Mouse (Mus musculus) layer of hippocampus, adult 18-20 months (tissue): ENCODE measurements at regions not wholly inside any gene's neighbourhood (a gene's known extent, or its start where the extent isn't known, plus 50 kb on each side); places are given as distances from the start of the nearest gene placed in this dataset.

Source experiments
- DNase-seq, 2 experiments: peaks; one replicate each; pipeline ENCODE4 v3.0.0; 2022; ENCODE audit warnings: low spot score in 2 of 2

DNA sequence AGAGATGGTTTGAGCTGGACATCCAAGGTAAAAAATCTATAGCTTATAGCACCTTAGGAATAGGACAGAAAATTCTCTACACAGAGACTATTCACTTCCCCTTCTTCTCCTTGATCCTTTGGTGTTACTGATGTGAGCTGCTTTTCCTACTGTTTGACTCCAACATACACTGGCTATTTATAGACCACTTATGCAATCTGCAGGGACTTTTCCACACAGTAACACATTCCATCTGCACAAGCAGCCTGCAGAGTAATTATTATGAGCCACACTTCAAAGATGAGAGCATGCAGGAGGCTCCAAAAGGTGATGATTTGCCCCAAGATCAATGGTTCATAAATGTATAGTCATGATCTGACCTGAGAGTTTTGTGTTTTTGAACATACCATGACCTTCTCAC, 925.7 kb downstream of the Gsdmc2 start:
- peak in 1 of 2 experiments; percentile 71 for DNase-seq

DNA sequence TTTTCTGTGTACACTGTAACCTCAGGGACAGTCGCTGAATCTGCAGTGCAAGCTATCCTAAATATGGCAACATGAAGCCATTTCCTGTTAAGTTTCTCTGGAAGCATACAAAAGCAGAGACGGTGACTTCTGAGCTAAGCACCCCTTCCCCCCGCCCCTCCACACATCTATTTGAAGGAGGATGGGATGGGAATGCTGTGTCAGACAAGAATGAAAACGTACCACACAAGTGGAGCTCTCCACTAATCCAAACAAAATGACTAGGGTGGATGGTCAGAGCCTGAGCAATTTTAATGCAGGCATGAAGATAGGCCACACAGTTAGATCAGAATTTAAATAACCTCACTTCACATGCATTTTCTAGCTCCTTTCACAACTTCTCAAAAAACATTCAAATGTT, 936.6 kb downstream of the Gsdmc2 start:
- DNase-seq: no peak

DNA sequence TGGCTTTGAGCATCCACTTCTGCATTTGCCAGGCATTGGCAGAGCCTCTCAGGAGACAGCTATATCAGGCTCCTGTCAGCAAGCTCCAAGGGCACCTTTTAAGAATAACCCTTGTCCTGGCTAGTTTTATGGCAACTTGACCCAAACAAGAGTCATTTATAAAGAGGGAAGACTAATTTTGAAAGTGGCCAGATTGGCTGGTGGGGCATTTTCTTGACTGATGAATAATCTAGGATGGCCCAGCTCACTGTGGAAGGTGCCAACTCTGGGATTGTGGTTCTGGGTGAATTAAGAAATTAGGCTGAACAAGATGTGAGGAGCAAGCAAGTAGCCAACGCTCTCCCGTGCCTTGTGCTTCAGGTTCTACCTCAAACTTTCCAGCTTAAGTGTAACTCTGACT, 937.8 kb downstream of the Gsdmc2 start:
- DNase-seq: no peak

DNA sequence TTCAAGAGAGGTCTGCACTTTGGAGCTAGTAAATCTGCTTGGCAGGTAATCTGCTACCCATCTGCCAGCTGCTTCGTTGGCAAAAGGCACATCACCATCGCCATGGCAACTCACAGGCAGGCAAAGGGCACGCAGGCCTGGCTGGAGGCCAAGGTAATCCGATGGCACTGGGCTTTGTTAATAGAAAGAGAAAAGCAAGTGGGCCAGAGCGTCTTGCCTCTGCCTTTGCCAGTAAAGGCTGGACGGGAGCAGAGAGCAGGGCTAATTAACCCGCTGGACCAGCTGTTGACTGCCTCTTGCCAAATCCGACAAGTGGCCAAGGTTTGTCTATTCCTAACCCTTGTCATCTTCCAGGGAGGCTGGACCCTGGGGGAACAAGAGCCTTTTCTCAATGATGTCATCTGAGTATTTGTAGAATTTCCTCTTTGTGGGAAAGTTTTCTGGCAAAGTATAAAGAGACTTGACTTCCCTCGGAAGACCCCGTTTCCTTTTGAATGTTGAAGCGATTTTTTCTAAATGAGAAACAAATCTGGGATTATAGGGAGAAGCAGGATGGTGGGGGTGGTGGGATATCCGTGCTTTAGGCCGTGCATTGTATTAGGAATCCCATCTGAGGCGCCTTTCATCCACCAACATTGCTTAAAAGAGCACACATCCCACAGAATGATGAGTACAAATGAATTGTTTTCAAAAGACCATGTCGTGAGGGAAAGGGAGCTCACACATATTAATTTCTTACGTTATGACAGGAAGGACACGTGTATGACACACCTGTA, 941.7 kb downstream of the Gsdmc2 start:
- peak; percentile 76 to 91 for DNase-seq

DNA sequence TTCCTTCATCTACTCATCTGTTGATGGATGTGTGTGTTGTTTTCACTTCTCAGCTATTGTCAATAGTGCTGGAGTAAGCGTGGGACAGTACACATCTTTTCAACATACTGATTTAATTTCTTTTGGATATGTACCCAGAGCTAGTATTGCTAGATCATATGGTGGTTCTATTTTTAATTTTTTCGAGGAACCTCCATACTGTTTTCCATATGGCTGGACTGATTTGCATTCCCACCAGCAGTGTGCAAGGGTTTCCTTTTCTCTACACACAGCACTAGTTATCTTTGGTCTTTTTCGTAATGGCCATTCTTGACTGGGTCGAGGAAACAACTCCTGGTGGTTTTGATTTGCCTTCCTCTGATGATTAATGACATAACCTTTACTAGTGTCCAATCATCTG, 943.0 kb downstream of the Gsdmc2 start:
- DNase-seq: peak in 1 of 2 experiments; percentile 19

DNA sequence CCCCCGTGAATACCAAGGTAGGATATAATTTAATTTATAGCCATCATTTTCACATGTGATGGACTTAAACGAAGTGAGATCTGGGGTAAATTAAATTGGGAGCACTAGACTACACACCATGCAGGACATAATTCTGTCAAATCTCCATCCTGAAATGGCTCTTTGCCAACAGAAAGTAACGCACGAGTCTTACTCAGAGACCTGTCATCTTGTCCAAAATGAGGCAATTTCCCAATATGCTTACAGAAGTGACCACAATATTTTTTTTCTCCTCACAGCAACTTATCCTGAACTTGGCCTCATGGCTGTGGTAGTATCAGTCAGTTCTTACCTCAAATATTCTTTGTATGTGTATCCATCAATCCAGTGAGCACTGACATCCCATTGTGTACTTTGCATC, 955.2 kb downstream of the Gsdmc2 start:
- no peak for DNase-seq

DNA sequence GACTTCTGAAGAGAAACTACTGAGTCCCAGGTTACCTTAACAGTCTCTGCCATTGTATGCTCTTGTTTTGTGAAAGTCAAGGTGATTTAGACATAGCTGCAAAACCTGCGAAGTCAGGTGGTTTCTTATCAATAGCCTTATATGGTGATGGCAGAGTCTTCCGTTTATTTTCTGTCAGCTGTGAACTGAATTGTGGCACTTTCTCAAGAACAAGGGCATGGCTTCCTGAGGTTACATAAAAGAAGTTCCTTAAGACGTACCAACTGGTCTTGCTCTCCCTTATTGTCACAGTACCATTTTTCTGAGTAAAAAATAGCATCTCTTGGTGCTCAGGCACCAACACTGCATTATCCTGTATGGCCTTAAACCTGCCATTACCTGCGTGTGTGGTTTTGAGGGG, 959.6 kb downstream of the Gsdmc2 start:
- DNase-seq: no peak

DNA sequence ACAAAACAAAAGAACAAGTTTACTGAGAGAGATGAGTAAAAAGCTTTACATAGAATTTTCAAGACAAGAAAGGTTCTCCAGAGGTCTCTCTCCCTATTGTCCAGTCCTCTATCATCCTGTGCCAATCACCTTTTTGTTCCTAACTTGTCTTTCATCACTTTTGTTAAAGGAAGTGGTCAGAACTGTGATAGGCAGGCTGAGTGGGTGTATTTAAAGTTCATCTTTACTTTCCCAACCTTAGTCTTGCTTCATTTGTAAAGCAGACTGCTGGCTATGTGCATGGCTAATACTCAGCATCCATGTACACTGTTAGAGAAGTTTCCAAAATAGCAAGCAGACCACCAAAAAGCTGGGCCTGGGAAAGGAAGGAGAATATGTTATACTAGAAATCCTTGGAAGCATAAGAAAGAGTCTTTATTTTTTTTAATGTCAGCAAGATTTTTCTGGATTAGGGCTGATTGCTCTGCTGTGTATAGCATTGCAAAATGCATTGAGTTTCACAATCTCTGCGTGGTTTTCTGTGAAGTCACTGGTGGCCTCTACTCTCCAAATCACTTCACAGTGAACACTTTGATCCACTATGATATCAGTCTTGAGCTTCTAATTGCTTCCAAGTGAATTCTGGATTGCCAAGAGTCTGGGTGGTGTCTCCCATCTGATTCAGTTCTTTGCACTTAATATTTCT, 973.8 kb downstream of the Gsdmc2 start:
- no peak for DNase-seq

DNA sequence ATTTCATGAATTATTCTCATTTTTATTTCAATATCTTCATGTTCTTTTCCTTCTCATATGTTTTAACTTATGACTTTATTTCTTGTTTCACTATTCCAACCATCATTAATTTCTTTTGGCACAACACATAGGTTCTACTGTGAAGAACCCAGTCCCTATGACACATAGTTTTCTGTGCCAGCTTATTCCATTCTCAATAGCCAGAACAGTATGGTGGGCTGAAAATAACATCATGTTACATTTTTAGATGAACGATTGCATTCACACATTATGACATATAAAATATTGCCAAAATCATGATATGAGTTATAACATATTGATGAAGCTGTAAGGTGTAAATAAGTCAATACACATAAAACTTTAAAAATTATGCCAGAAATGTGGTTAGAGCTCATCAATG, 982.4 kb downstream of the Gsdmc2 start:
- no peak for DNase-seq

DNA sequence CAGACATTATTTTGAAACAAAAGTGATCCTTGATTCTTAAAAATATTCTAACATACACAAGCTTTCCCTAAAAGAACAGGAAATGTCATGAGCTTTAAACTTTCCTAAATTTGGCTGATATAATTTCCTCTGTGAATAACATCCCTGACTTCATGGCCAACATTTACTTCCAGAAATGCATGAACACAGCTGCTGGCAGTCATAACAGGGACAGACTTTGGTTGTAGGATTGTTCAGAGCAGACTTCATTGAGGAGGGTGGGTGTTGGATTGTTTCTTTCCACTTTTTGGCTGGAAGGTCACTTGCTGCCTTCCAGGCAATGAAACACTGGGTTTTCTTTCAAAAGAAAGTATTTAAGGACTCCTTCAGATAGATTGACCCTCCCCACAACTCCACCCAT, 983.6 kb downstream of the Gsdmc2 start:
- no peak for DNase-seq

DNA sequence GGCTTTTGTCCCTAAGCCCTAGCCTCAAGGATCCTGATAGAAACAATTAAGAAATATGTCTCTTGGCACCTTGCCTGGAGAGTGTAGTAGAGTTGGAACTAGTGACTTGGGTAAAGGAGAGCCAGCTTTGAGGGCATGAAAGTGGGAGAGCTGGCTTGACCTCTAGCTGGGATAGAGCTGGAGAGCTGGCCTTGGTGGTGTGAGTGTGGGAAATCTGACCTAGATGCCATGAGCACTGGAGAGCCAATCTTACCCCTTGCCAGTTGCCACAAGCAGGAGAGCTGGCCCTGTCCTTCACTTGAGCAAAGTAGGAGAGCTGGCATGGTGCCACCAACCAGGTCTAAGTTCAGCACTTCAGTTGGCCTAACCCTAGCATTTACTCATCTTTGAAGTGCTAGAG, 995.7 kb downstream of the Gsdmc2 start:
- no peak for DNase-seq

DNA sequence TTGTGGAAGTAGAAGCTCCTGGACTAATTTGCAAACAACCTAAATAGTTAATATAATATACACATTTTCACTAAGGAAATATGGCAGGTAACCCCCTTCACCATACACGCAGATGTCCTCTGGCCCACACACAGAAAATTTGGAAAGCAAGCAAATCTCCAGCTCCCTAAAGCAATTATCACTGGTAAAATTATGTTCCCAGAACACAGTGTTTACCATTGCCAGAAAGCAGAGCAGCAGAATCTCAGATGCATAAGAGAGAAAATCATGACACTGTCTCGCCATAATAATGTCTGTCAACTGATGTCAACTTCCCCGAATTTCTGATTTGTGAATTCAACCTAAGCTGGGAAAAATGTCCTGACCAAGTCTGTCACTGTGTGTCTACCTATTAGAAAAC, 999.1 kb downstream of the Gsdmc2 start:
- DNase-seq: peak; percentile 11 to 54

DNA sequence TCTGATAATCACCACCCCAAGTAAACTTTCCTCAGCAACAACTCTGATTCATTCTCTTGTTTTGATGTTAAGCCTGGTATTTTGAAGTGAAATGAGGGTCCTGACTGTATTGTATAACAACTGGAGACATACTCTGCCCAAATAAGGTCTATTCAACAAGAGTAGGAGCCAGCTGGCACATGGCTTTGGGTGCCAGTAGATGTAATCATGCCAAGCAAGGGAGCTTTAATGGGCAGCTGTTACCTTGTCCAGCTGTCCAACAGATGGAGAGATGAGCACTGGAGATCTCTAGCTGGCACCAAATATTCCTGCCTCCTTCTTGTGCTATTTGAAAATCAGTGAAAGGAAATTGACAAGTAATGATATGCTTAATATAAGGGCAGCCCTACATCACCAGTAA, 1019.4 kb downstream of the Gsdmc2 start:
- DNase-seq: no peak

DNA sequence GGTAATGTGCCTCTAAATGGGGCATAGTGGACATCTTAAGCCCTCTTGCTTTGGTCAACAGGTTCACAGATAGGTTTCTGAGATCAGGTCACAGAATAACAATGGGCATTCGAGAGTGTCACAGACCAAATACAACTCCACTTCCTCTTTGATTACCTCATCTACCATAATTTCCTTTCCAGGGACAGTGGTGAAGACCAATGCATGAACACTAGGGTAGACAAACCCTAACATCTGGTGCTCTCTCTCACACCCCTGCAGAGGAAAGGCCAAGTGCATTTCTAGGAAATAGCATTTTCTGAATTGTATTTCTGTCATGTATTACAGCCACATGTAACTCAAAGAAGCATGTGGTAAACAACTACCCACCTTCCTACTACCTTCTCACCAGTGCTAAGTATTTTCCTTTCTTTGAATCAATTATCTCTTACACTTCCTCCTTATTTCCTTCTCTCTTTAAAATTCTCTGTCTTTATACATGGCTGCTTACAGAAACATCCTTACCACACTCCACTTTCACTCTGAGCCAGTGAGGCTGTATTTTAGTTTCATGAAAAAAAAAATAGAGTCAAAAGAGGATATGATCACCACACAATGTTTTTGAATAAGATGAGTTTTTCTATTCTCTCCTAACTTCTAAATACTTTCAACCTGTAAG, 1021.0 kb downstream of the Gsdmc2 start:
- no peak for DNase-seq

DNA sequence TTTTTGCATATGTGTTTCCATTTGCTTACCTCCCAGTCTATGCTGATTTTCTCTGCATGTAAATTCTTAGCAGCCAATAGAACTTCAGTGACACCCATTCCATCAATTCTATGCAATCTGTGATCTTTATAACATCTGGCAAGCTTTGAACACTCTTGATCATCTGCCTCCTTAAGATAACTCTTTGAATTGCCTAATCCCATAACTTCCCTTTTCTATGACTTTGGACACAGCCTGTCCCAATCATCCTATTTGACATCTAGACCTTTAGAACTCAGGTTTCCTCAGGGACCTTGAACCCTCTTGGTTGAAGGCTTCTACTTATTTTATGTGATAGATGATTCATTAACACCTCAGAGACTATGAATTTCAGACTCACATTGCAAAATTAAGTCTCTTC, 1022.7 kb downstream of the Gsdmc2 start:
- DNase-seq: no peak

DNA sequence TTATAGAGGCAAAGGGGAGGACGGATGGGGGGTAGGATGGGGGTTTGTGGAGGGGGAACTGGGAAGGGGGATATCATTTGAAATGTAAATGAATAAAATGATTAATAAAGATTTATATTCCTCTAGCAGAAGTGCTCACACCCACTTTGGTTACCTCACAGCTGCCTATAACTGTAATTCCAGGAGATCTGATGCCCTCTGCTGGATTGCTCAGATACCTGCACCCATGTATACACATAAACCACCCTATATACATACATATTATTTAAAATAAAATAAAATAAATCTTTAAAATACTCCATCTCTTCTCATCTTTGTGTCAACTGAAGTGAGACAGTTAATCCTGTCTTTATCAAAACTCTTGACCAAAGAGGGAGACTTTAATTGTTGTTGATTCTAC, 1031.9 kb downstream of the Gsdmc2 start:
- DNase-seq: no peak

DNA sequence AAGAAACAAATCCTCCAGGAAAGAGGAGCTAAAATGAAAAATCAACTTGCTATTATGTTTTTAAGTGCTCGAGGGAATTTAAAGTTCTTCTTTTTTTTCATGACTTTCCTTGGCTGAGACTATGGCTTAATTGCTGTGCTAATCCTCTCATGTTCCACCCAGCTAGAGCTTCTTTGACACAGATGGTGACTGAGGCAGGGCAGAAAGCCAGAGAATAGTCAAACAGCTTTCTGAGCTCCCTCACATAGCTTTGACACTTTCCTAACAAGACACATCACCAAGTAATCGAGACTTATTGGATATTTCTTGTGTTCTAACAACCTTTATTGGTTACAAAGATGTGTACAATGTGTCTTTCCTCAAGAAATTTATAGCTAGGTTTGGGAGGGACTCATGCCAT, 1033.0 kb downstream of the Gsdmc2 start:
- peak; percentile 38 to 72 for DNase-seq

DNA sequence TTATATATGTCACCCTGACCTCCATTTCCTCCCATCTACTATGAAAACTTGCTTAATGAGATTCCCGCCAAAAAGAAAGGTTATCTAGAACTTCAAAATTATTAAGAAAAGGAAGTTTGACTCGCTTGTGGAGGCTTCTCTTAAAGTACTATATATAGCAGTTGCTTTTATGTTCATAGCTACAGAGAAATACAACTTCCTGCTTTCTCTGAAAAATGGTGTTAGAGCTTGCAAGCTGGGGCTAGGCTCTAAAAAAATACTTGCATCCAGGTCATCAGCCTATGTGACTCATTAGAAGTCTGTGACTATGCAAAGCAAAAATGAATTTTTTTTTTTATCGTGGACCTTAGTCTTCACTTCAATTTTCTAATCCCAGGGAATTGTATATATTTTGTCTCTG, 1035.7 kb downstream of the Gsdmc2 start:
- no peak for DNase-seq

DNA sequence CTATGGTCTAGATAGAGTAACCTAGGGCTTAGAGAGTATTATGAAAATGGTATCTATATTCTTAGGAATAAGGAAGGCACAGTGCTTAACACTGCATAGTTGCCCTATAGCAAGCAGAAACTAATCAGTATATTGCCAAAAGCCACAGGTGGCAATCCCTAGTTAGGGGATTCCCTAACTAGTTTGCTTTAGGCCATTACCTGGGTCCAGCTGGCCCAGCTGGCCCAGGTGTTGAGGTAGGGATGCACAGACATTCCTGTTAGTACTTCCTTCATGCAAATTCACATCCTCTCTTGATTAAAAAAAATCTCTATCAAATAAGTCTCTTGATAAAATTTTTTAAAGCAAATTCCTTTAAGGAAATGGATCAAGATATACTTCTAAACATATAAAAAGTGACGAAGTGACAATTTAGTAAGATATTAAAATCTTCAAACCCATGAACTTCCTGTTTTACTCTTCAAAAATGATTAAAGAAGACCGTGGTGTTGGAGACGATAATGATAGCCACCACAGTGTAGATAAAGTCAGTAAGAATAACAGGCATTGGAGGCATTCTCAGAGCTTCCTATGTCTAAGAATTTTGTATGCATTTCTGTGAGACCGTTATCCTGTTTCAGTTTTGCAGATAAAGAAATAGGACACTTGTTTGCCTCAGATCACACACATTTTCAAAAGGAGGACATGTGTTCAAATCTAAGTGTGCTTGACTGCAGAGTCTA, 1036.7 kb downstream of the Gsdmc2 start:
- DNase-seq: no peak

DNA sequence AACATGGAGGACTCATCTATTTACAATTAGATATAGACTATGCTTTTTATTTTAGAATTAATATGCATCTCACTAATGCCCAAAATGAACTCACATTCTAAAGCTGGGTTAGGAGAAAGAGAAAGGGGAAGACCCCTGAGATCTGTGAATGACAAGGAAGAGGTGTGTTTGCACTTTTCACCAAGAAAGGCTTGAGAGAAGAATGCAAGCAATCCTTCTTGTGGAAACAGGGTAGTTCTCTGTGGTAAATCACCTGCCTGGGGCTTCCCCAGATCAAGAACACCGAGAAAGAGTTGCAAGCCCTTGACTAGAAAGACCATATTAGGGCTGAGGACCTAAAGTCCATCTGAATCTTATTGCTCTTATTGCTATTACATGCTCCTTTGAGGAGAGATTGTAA, 1037.6 kb downstream of the Gsdmc2 start:
- DNase-seq: no peak

DNA sequence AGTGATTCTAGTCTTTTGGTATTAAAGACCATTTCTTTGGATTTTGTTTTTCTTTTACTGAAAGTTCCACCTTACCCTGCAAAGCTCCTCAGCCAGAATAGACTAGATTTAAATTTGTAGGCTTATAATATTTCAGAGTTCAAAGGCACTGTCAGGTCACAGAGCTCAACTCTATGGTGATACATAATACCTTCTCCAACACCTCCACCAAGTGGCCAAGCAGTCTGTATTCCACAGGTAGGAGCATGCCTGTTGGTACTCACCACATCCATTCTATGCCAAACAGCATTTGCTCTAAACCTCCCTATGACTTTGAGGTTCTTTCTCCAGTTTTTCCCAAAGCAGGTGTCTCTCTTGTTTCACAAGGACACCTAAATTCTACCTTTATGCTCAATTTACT, 1042.2 kb downstream of the Gsdmc2 start:
- DNase-seq: no peak

DNA sequence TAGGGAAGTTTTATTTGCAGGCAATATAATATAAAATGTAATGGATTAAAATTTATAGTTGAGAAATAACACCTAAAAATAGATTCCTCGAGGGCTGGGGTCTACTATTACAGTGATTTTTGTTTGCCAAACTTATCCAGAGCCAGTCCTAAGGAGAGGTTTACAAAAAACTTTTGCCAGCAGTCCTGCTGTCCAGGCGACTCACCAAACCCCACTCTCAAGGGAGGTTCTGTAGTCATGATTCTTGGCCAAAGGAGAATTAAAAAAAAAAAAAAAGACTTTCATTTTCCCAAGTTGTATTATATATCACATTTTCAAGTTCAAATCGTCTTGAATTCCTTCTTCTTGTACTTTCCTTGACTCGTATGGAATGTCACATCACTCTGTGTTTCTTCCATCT, 1046.2 kb downstream of the Gsdmc2 start:
- DNase-seq: no peak
